10 mouse cellular contexts compared by ENCODE assay signal in genomic region chr4:138343341-138343837, GRCm38 (mm10). TPM values are rescaled to one million over a fixed set of nuclear protein-coding genes. Genes with fewer than 3 reads are reported as not detected.
DNase-seq lines count a peak whose midpoint lies in the region; ATAC-seq and TF ChIP-seq lines count a peak whose summit lies in the region.
"Had no signal": no experiment of that assay in that cellular context is flagged by ENCODE, and none has a peak within 500 bp of the region (broad histone marks: within the 10 kb centered on the region; RNA-seq: fewer than 3 reads in every experiment).

No protein-coding gene starts in this region.

- H3K4me2 ChIP-seq in midbrain, embryonic 14.5 days (ENCODE audit: low read length): no peak overlapping the region
- no peak overlapping the region for H3K4me2 ChIP-seq in midbrain, embryonic 15.5 days
- H3K4me2 ChIP-seq in kidney, postnatal 0 days (ENCODE audit: low read length): no peak overlapping the region
- H3K4me2 ChIP-seq in stomach, postnatal 0 days (replicated peaks; ENCODE audit: low read depth): no peak overlapping the region
- no peak overlapping the region for H3K4me2 ChIP-seq in neural tube, embryonic 15.5 days
- no peak overlapping the region for H3K4me2 ChIP-seq in forebrain, embryonic 15.5 days (replicated peaks)

- H3K4me3 ChIP-seq in midbrain, embryonic 14.5 days (replicated peaks; ENCODE audit: low read depth, low read length): no peak overlapping the region
- H3K4me3 ChIP-seq in midbrain, embryonic 15.5 days: no peak overlapping the region
- H3K4me3 ChIP-seq in kidney, postnatal 0 days (replicated peaks; ENCODE audit: low read depth, low read length): no peak overlapping the region
- no peak overlapping the region for H3K4me3 ChIP-seq in stomach, postnatal 0 days (ENCODE audit: low read depth, low read length)
- H3K4me3 ChIP-seq in neural tube, embryonic 15.5 days (replicated peaks): no peak overlapping the region
- no peak overlapping the region for H3K4me3 ChIP-seq in forebrain, embryonic 15.5 days

- H3K4me1 ChIP-seq in midbrain, embryonic 14.5 days (ENCODE audit: control insufficient read depth, insufficient read depth, low read length): 0 out of 2 replicates have a peak, but pooled peaks cover 3% of the 10 kb centered on the region
- no peaks in the 10 kb centered on the region for H3K4me1 ChIP-seq in midbrain, embryonic 15.5 days
- peaks cover 10% of the 10 kb centered on the region for H3K4me1 ChIP-seq in kidney, postnatal 0 days (replicated peaks; ENCODE audit: insufficient read depth, low read length)
- H3K4me1 ChIP-seq in stomach, postnatal 0 days (replicated peaks; ENCODE audit: control insufficient read depth, insufficient read depth): no peaks in the 10 kb centered on the region
- peaks cover 9% of the 10 kb centered on the region for H3K4me1 ChIP-seq in neural tube, embryonic 15.5 days
- no peaks in the 10 kb centered on the region for H3K4me1 ChIP-seq in forebrain, embryonic 15.5 days

- no peaks in the 10 kb centered on the region for H3K9me3 ChIP-seq in midbrain, embryonic 14.5 days (ENCODE audit: control insufficient read depth, low read length)
- H3K9me3 ChIP-seq in midbrain, embryonic 15.5 days: no peaks in the 10 kb centered on the region
- H3K9me3 ChIP-seq in kidney, postnatal 0 days (replicated peaks; ENCODE audit: low read length): no peaks in the 10 kb centered on the region
- no peaks in the 10 kb centered on the region for H3K9me3 ChIP-seq in stomach, postnatal 0 days (ENCODE audit: control insufficient read depth, low read length)
- H3K9me3 ChIP-seq in neural tube, embryonic 15.5 days (replicated peaks): no peaks in the 10 kb centered on the region
- no peaks in the 10 kb centered on the region for H3K9me3 ChIP-seq in forebrain, embryonic 15.5 days

- TF ChIP-seq CTCF in kidney, postnatal 0 days (IDR thresholded peaks at IDR 0.05; ENCODE audit: low read depth): no peak
- TF ChIP-seq CTCF in stomach, postnatal 0 days (IDR thresholded peaks at IDR 0.05; ENCODE audit: low read depth): no peak

- TF ChIP-seq EP300 in stomach, postnatal 0 days (optimal IDR thresholded peaks at IDR 0.05): no peak

- H3K36me3 ChIP-seq in midbrain, embryonic 14.5 days (ENCODE audit: control insufficient read depth, insufficient read depth, low read length): no peaks in the 10 kb centered on the region
- no peaks in the 10 kb centered on the region for H3K36me3 ChIP-seq in midbrain, embryonic 15.5 days (replicated peaks)
- H3K36me3 ChIP-seq in kidney, postnatal 0 days (ENCODE audit: insufficient read depth, low read length): no peaks in the 10 kb centered on the region
- no peaks in the 10 kb centered on the region for H3K36me3 ChIP-seq in stomach, postnatal 0 days (ENCODE audit: control insufficient read depth, insufficient read depth, low read length)
- H3K36me3 ChIP-seq in neural tube, embryonic 15.5 days: no peaks in the 10 kb centered on the region
- H3K36me3 ChIP-seq in forebrain, embryonic 15.5 days: no peaks in the 10 kb centered on the region

- H3K9ac ChIP-seq in midbrain, embryonic 14.5 days (replicated peaks; ENCODE audit: low read length): no peak overlapping the region
- H3K9ac ChIP-seq in midbrain, embryonic 15.5 days: no peak overlapping the region
- no peak overlapping the region for H3K9ac ChIP-seq in kidney, postnatal 0 days (ENCODE audit: low read depth, low read length)
- no peak overlapping the region for H3K9ac ChIP-seq in stomach, postnatal 0 days (ENCODE audit: low read length)
- no peak overlapping the region for H3K9ac ChIP-seq in neural tube, embryonic 15.5 days (replicated peaks)
- no peak overlapping the region for H3K9ac ChIP-seq in forebrain, embryonic 15.5 days (replicated peaks)

- peak; percentile 27 for DNase-seq in midbrain, embryonic 14.5 days
- peak; percentile 65 to 71 for DNase-seq in cerebellum, postnatal 14 days
- peak; percentile 42 for DNase-seq in kidney, postnatal 0 days (ENCODE audit: low spot score)
- peak; percentile 42 for DNase-seq in stomach, postnatal 0 days (ENCODE audit: low spot score)
- DNase-seq in lung, postnatal 14 days: no peak

- no peak overlapping the region for H3K27ac ChIP-seq in midbrain, embryonic 14.5 days (replicated peaks; ENCODE audit: low read depth, low read length)
- no peak overlapping the region for H3K27ac ChIP-seq in midbrain, embryonic 15.5 days
- H3K27ac ChIP-seq in kidney, postnatal 0 days: peak overlapping the region; percentile 82
- peak overlapping the region; percentile 88 for H3K27ac ChIP-seq in stomach, postnatal 0 days (replicated peaks)
- no peak overlapping the region; the same call in 1 of the 2 replicates for H3K27ac ChIP-seq in neural tube, embryonic 15.5 days (replicated peaks)
- H3K27ac ChIP-seq in forebrain, embryonic 15.5 days (replicated peaks): no peak overlapping the region

- WGBS in midbrain, embryonic 14.5 days: 62% methylated on average over 10 of the region's 10 CpGs
- 56% methylated on average over 10 of the region's 10 CpGs for whole genome bisulfite sequencing in midbrain, embryonic 15.5 days
- WGBS in kidney, postnatal 0 days: 31% methylated on average over 10 of the region's 10 CpGs
- 63% methylated on average over 10 of the region's 10 CpGs for WGBS in stomach, postnatal 0 days
- 40% methylated on average over 10 of the region's 10 CpGs for WGBS in neural tube, embryonic 15.5 days
- 71% methylated on average over 10 of the region's 10 CpGs for WGBS in forebrain, embryonic 15.5 days

- no peaks in the 10 kb centered on the region for H3K27me3 ChIP-seq in midbrain, embryonic 14.5 days (ENCODE audit: control insufficient read depth, insufficient read depth, low read length)
- H3K27me3 ChIP-seq in midbrain, embryonic 15.5 days (replicated peaks): no peaks in the 10 kb centered on the region
- no peaks in the 10 kb centered on the region for H3K27me3 ChIP-seq in kidney, postnatal 0 days (ENCODE audit: insufficient read depth, low read length)
- no peaks in the 10 kb centered on the region for H3K27me3 ChIP-seq in stomach, postnatal 0 days (ENCODE audit: control insufficient read depth, insufficient read depth, low read length)
- no peaks in the 10 kb centered on the region for H3K27me3 ChIP-seq in neural tube, embryonic 15.5 days (replicated peaks)
- no peaks in the 10 kb centered on the region for H3K27me3 ChIP-seq in forebrain, embryonic 15.5 days
- H3K27me3 ChIP-seq: Patski had no signal

- ATAC-seq in midbrain, embryonic 14.5 days (ENCODE audit: low FRiP score, low TSS enrichment): no peak
- no peak for ATAC-seq in midbrain, embryonic 15.5 days (replicated peaks)
- no peak; the same call in 1 of the 2 replicates for ATAC-seq in kidney, postnatal 0 days (replicated peaks; ENCODE audit: low FRiP score, low read depth)
- ATAC-seq in stomach, postnatal 0 days (ENCODE audit: low FRiP score, low TSS enrichment): peak; percentile 21; the same call in 1 of the 2 replicates
- no peak for ATAC-seq in neural tube, embryonic 15.5 days (ENCODE audit: low FRiP score)
- ATAC-seq in forebrain, embryonic 15.5 days (replicated peaks): no peak
- ATAC-seq: Patski had no signal

RNA-seq across cellular contexts. Expression of gene Pink1, which starts 17.3 kb away (rescaled TPM):
- 54.1 and 74.7 TPM in 2 replicates for polyA plus RNA-seq in midbrain, embryonic 14.5 days (2014; fragmentation: Nextera tagmentation; extraction: Ambion mirVana)
- polyA plus RNA-seq in midbrain, embryonic 15.5 days (2015; fragmentation: Nextera tagmentation; extraction: Ambion mirVana): 105 and 113 TPM in 2 replicates
- polyA plus RNA-seq in kidney, postnatal 0 days (2015; fragmentation: Nextera tagmentation; extraction: Ambion mirVana): 96.1 and 139 TPM in 2 replicates
- 62.1 and 77.1 TPM in 2 replicates for polyA plus RNA-seq in stomach, postnatal 0 days (2015; fragmentation: Nextera tagmentation; extraction: Ambion mirVana)
- polyA plus RNA-seq in neural tube, embryonic 15.5 days (2015; fragmentation: Nextera tagmentation; extraction: Ambion mirVana): 87.9 and 103 TPM in 2 replicates
- 89.6 and 98.5 TPM in 2 replicates for polyA plus RNA-seq in forebrain, embryonic 15.5 days (2015; fragmentation: Nextera tagmentation; extraction: Ambion mirVana)

RNA-seq across cellular contexts. Expression of gene Cda, which starts 24.4 kb away (rescaled TPM):
- 2.4 and 4.6 TPM in 2 replicates for polyA plus RNA-seq in midbrain, embryonic 14.5 days (2014; fragmentation: Nextera tagmentation; extraction: Ambion mirVana)
- 4.4 and 4.6 TPM in 2 replicates for polyA plus RNA-seq in midbrain, embryonic 15.5 days (2015; fragmentation: Nextera tagmentation; extraction: Ambion mirVana)
- 48.1 and 49.5 TPM in 2 replicates for polyA plus RNA-seq in kidney, postnatal 0 days (2015; fragmentation: Nextera tagmentation; extraction: Ambion mirVana)
- polyA plus RNA-seq in stomach, postnatal 0 days (2015; fragmentation: Nextera tagmentation; extraction: Ambion mirVana): 12.5 and 15.2 TPM in 2 replicates
- 10.1 and 11.9 TPM in 2 replicates for polyA plus RNA-seq in neural tube, embryonic 15.5 days (2015; fragmentation: Nextera tagmentation; extraction: Ambion mirVana)
- polyA plus RNA-seq in forebrain, embryonic 15.5 days (2015; fragmentation: Nextera tagmentation; extraction: Ambion mirVana): 1.4 and 2.2 TPM in 2 replicates

RNA-seq across cellular contexts. Expression of gene Ddost, which starts 38.9 kb away (rescaled TPM):
- polyA plus RNA-seq in midbrain, embryonic 14.5 days (2014; fragmentation: Nextera tagmentation; extraction: Ambion mirVana): 177 and 184 TPM in 2 replicates
- polyA plus RNA-seq in midbrain, embryonic 15.5 days (2015; fragmentation: Nextera tagmentation; extraction: Ambion mirVana): 203 and 212 TPM in 2 replicates
- polyA plus RNA-seq in kidney, postnatal 0 days (2015; fragmentation: Nextera tagmentation; extraction: Ambion mirVana): 289 and 325 TPM in 2 replicates
- 253 and 258 TPM in 2 replicates for polyA plus RNA-seq in stomach, postnatal 0 days (2015; fragmentation: Nextera tagmentation; extraction: Ambion mirVana)
- polyA plus RNA-seq in neural tube, embryonic 15.5 days (2015; fragmentation: Nextera tagmentation; extraction: Ambion mirVana): 217 and 246 TPM in 2 replicates
- polyA plus RNA-seq in forebrain, embryonic 15.5 days (2015; fragmentation: Nextera tagmentation; extraction: Ambion mirVana): 178 and 183 TPM in 2 replicates

RNA-seq across cellular contexts. Expression of gene Fam43b, which starts 52.9 kb away (rescaled TPM):
- polyA plus RNA-seq in midbrain, embryonic 14.5 days (2014; fragmentation: Nextera tagmentation; extraction: Ambion mirVana): 5.4 and 6.7 TPM in 2 replicates
- 9.1 and 11.1 TPM in 2 replicates for polyA plus RNA-seq in midbrain, embryonic 15.5 days (2015; fragmentation: Nextera tagmentation; extraction: Ambion mirVana)
- polyA plus RNA-seq in kidney, postnatal 0 days (2015; fragmentation: Nextera tagmentation; extraction: Ambion mirVana): 0.12 and 0.15 TPM in 2 replicates
- 0.07 TPM in 1 of 2 replicates, not detected in the other for polyA plus RNA-seq in stomach, postnatal 0 days (2015; fragmentation: Nextera tagmentation; extraction: Ambion mirVana)
- 13.9 and 14.3 TPM in 2 replicates for polyA plus RNA-seq in neural tube, embryonic 15.5 days (2015; fragmentation: Nextera tagmentation; extraction: Ambion mirVana)
- 4.7 and 7.2 TPM in 2 replicates for polyA plus RNA-seq in forebrain, embryonic 15.5 days (2015; fragmentation: Nextera tagmentation; extraction: Ambion mirVana)
- polyA plus RNA-seq: gonadal fat pad, adult 2 months; Patski had no signal

Comparison
In these comparisons a context has a peak if more than half of its experiments do, and no peak if none do; other contexts are left out.
1. H3K27ac ChIP-seq: peak in kidney, postnatal 0 days (single experiment) and stomach, postnatal 0 days (single experiment); none in midbrain, embryonic 14.5 days (single experiment), midbrain, embryonic 15.5 days (single experiment), neural tube, embryonic 15.5 days (single experiment) and forebrain, embryonic 15.5 days (single experiment).